Mouse (Mus musculus): ENCODE data around the gene Olfr734.

Gene Olfr734

DNA sequence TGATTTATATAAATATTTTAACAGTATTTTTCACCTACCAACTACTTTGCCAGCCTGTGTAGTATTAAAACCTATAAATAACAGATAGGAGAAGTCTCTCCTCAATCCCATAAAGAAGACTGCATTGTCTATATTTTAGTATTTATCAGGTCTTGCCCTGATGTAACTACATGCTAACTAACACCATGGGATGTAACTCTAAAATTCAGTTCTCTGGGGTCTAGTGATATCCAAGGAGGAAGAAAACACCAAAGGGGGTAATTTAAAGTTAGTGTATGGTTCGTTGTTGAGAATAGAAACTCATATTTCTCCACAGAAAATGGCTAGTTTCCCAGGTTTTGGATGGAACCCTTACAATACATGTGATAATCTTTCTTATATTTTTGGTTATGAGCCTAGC, at the start of gene Olfr734:
Olfr734 (minus strand) TSS at position 101 of the 400 bp plus-strand sequence.
- in situ Hi-C loops (cut with MboI, MseI) = no loop called here

DNA sequence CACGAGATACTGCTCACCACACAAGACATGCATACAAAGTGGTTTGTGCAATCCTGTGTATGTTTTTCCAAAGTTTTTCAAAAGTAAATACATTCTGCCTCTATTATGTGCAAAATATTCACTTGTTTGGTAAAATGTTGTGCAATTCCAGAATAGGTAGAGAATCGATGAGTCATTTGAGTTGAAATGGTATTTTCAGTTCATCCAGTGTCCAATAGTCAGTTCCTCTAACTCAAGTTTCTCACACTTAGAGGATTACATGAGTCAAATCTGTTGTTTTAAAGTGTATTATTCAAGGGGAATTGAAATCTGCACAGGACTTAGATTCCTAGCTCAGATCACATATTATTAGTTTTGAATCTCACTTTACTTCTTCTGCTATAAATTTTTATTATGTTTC, 37.0 kb upstream of the Olfr734 start:
- in situ Hi-C loops (cut with MboI, MseI) = no loop called here

DNA sequence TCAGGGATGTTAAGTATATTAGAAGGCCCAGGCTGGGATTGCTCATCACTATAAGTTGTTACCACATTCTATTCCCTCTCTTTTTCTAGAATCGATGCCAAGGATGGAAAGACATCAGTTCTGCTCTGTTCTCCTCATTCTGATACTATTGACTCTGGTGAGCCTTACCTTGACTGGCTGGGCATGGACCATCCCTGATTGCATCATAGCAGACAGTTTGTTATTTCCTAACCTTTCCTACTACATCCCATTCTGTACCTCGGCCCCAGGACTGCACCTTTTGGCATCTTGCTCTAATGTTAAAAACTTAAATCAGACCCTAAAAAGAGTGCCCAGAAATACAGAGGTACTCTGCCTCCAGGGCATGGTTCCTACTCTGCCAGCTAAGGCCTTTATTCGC, 33.9 kb upstream of the Olfr734 start:
- in situ Hi-C loops (cut with MboI, MseI) = no loop called here

DNA sequence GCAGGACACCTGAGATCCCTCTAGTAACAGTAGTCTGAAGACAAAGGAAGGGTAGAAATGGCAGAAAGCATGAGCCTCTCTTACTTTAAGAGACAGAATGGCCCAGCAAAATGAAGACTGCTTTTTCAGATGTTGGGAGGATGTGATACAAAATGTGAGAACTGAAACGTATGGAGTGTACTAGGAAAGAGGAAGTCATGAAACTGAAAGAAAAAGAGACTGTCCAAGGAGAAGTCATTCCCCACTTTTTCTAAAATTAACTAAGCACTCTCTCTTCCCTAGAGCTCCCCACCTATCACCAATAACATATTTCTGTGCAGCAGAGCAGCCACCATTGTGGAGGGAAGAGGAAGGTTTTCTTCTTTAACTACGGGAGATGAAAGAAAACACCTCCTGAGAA, 31.0 kb upstream of the Olfr734 start, which contains the start of gene Tlr11:
Tlr11 (plus strand) TSS at position 322 of the 400 bp plus-strand sequence.
- in situ Hi-C loops (cut with MboI, MseI) = no loop called here

DNA sequence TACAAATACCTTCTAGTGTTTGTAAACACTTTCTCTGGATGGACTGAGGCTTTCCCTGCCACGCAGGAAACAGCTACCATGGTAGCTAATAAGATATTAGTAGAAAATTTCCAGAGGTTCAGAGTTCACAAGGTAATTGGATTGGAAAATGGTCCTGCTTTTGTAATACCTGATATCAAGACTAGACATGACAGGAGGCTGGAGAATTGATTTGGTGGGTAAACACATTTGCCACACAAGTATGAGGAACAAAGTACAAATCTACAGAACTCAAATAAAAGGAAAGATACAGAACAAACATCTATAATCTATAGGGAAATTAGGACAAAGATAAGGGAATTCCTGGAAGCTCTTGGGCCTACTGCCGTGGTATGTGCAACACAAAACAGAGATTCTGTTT, 30.2 kb upstream of the Olfr734 start:
- in situ Hi-C loops (cut with MboI, MseI) = no loop called here

DNA sequence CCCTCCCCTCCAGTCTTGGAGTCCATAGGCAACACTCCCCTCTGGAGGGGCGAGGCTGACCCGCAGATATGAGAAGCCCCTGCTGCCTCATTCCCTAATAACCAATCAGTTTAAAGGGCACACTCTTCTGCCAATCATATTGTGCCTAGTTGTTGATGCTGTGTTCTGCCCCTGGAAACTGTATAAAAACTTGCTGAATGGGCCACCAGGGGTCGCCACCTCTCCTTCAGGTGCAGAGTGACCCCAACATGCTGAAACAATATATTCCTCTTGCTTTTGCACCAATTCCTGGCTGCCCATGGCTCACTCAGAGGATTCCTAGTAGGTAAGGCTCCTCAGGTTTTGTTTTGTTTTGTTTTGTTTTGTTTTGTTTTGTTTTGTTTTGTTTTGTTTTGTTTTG, 25.9 kb upstream of the Olfr734 start:
- in situ Hi-C loops (cut with MboI, MseI) = no loop called here

DNA sequence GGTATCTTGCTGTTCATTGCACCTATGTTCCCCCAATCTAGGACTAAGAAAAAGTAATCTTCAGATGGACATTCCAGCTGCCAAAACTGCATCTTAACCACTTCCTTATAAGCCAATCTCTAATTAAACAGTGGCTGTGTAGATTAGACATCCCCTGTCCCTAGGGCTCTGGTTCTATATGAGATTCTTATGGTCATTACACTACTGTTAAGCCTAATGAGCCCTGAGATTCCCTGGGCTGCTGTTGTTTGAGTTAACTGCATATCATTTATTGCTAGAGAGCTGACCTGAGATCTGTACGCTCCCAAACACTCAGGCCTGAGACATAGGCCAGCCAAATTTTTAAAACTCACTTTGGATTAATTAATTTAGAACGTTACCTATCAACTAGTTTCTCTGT, 22.2 kb upstream of the Olfr734 start, which contains the start of gene Olfr735:
Olfr735 (minus strand) TSS at position 77 of the 400 bp plus-strand sequence.
- in situ Hi-C loops (cut with MboI, MseI) = no loop called here

DNA sequence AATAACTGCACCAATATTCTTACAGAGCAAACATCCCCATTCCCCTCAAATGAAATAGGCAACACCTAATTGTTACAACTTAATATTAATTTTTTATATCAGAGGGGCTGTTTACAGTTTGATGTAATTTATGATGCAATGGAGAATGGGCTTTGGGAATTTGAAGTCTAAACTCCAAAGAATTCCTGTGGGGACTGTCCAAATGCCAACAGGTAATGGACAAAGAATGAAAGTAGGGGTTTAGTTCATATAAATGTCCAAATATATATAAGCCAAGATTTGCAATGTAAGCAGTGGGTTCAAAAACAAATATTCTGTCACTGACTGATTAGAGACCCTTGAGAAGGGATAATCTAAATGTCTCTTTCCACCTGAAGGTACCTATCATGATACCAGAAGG, 25.1 kb downstream of the Olfr734 start, which contains the start of gene Olfr733:
Olfr733 (minus strand) TSS at position 101 of the 400 bp plus-strand sequence.
- in situ Hi-C loops (cut with MboI, MseI) = no loop called here

DNA sequence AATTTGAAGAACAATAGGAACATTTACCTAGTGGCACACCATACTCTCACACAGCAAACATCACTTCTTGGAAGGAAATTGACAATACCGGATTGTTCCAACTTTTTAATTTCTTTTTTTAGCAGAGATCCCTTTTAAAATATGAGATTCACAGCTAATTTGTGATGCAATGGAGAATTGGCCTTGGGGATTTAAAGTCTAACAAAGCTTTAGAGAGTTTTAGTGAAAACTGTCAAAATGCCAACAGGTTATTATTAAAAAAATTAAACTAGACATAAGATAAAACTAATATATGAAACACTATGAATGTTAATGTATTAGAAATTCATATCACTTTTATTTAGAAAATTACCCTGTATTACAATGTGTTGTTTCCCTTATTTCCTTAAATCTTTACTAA, 42.5 kb downstream of the Olfr734 start, which contains the start of gene Olfr732:
Olfr732 (minus strand) TSS at position 101 of the 400 bp plus-strand sequence.
- in situ Hi-C loops (cut with MboI, MseI) = no loop called here

All from T-helper 17 cell (primary cell).